Mouse (Mus musculus) intestine, embryonic 14.5 days (tissue): Measurements from ENCODE around the gene Armc10. TPM values are rescaled to one million over a fixed set of nuclear protein-coding genes. Genes with fewer than 3 reads are reported as not detected.

Experiments
- ATAC-seq: fragments of 200-750 bp; cut with Nextera tagmentation; replicated peaks from 2 replicates; pipeline ENCODE4 v1.8.0; 2017; ENCODE audit warnings: low read depth, moderate number of reproducible peaks, moderate TSS enrichment, moderate library complexity; ENCODE audit not compliant: low FRiP score, low TSS enrichment
- DNase-seq: peaks from one replicate; pipeline ENCODE4 v3.0.0-alpha.2; 2018; ENCODE audit warnings: low spot score
- H3K27ac ChIP-seq: fragments of 300-500 bp; sonication (generic); 2 replicates; pipeline ENCODE4 v1.5.1; 2014; ENCODE audit warnings: low read depth, mild to moderate bottlenecking, control low read depth
- H3K27me3 ChIP-seq: fragments of 300-500 bp; sonication (generic); replicated peaks from 2 replicates; pipeline ENCODE4 v1.6.1; 2014; ENCODE audit warnings: low read length, control low read depth; ENCODE audit not compliant: control insufficient read depth, insufficient read depth
- H3K36me3 ChIP-seq: fragments of 300-500 bp; sonication (generic); 2 replicates; pipeline ENCODE4 v1.6.1; 2014; ENCODE audit warnings: low read length, control low read depth; ENCODE audit not compliant: control insufficient read depth, insufficient read depth
- H3K4me1 ChIP-seq: fragments of 300-500 bp; sonication (generic); replicated peaks from 2 replicates; pipeline ENCODE4 v1.6.1; 2014; ENCODE audit warnings: low read length, control low read depth, mixed read lengths; ENCODE audit not compliant: control insufficient read depth, insufficient read depth
- H3K4me2 ChIP-seq: fragments of 300-500 bp; sonication (generic); 2 replicates; pipeline ENCODE4 v1.6.1; 2014; ENCODE audit warnings: low read length
- H3K4me3 ChIP-seq: fragments of 300-500 bp; sonication (generic); 2 replicates; pipeline ENCODE4 v1.5.1; 2014; ENCODE audit warnings: low read depth, low read length, control low read depth, mixed read lengths
- H3K9ac ChIP-seq: fragments of 300-500 bp; sonication (generic); 2 replicates; pipeline ENCODE4 v1.6.1; 2014; ENCODE audit warnings: mild to moderate bottlenecking, low read length
- H3K9me3 ChIP-seq: fragments of 300-500 bp; sonication (generic); 2 replicates; pipeline ENCODE4 v1.6.1; 2016; ENCODE audit warnings: low read length, control low read depth; ENCODE audit not compliant: control insufficient read depth
- WGBS: fragments of 180-500 bp; shearing (Covaris S2); extraction: QIAGEN DNeasy Blood & Tissue Kit; methylation state at CpG from one replicate; pipeline ENCODE4 v1.1.7; 2014; 5-methylcytosine and 5-hydroxymethylcytosine counted together
- polyA plus RNA-seq: library from polyadenylated mRNA; unstranded; fragments of >200 nt; fragmentation: Nextera tagmentation; extraction: Ambion mirVana; gene quantifications from 2 replicates; pipeline ENCODE4 v1.2.1, GENCODE M21; 2014

Gene Armc10
- polyA plus RNA-seq, 1 experiment from 2014 or later = 52.3 TPM

GRCm38 (mm10) chr5:21625916-21626315 lies 19.7 kb upstream of the Armc10 start:
- Histone ChIP-seq H3K4me1 (no peaks in the 10 kb centered on the region), H3K9ac (no peak overlapping the region), H3K9me3 (no peaks in the 10 kb centered on the region), H3K27ac (no peak overlapping the region), H3K4me2 (no peak overlapping the region), H3K4me3 (no peak overlapping the region), H3K27me3 (no peaks in the 10 kb centered on the region), H3K36me3 (no peaks in the 10 kb centered on the region)
- no peak for DNase-seq
- no peak for ATAC-seq

- no peaks in the 10 kb centered on the region for H3K4me1 ChIP-seq
- no peak overlapping the region for H3K27ac ChIP-seq
- 0% methylated on average over 1 of the region's 1 CpGs for WGBS
- no peak overlapping the region for H3K9ac ChIP-seq
- no peaks in the 10 kb centered on the region for H3K36me3 ChIP-seq
- no peaks in the 10 kb centered on the region for H3K9me3 ChIP-seq
- H3K27me3 ChIP-seq = no peaks in the 10 kb centered on the region
- ATAC-seq (no peak), DNase-seq (peak; percentile 79)
- no peak overlapping the region for H3K4me2 ChIP-seq
- no peak overlapping the region for H3K4me3 ChIP-seq
These were observed 4.7 kb upstream of the Armc10 start for GRCm38 (mm10) chr5:21640961-21641360.

GRCm38 (mm10) chr5:21643606-21644005 lies 2.0 kb upstream of the Armc10 start:
- Histone ChIP-seq H3K4me2 (no peak overlapping the region), H3K9me3 (no peaks in the 10 kb centered on the region), H3K27ac (no peak overlapping the region), H3K36me3 (peaks cover 6% of the 10 kb centered on the region), H3K4me3 (no peak overlapping the region), H3K4me1 (peaks cover 6% of the 10 kb centered on the region; the same call in 1 of the 2 replicates), H3K9ac (no peak overlapping the region), H3K27me3 (no peaks in the 10 kb centered on the region)
- ATAC-seq = no peak
- DNase-seq = no peak
- 24% methylated on average over 1 of the region's 1 CpGs for WGBS

- DNase-seq (no peak), ATAC-seq (peak; percentile 3; the same call in 1 of the 2 replicates)
- H3K27me3 ChIP-seq = no peaks in the 10 kb centered on the region
- H3K4me3 ChIP-seq = peak overlapping the region; percentile 74
- peaks cover 6% of the 10 kb centered on the region; the same call in 1 of the 2 replicates for H3K4me1 ChIP-seq
- peak overlapping the region; percentile 42 for H3K4me2 ChIP-seq
- no peak overlapping the region for H3K27ac ChIP-seq
- H3K36me3 ChIP-seq = peaks cover 20% of the 10 kb centered on the region
- no peak overlapping the region for H3K9ac ChIP-seq
- WGBS = 15% methylated on average over 14 of the region's 14 CpGs
- H3K9me3 ChIP-seq = no peaks in the 10 kb centered on the region
These were observed 648 bp upstream of the Armc10 start for GRCm38 (mm10) chr5:21644891-21645438.

GRCm38 (mm10) chr5:21646133-21646491 lies 499 bp downstream of the Armc10 start:
- DNase-seq (no peak), ATAC-seq (peak; percentile 29; the same call in 1 of the 2 replicates)
- Histone ChIP-seq H3K27me3 (no peaks in the 10 kb centered on the region), H3K4me2 (peak overlapping the region; percentile 75), H3K36me3 (peaks cover 31% of the 10 kb centered on the region), H3K4me1 (peaks cover 6% of the 10 kb centered on the region; the same call in 1 of the 2 replicates), H3K9me3 (no peaks in the 10 kb centered on the region), H3K4me3 (peak overlapping the region; percentile 74), H3K9ac (peak overlapping the region; percentile 54), H3K27ac (peak overlapping the region; percentile 82)
- WGBS = under 1% methylated on average over 25 of the region's 25 CpGs

GRCm38 (mm10) chr5:21650736-21651135 lies 5.1 kb downstream of the Armc10 start:
- H3K4me3 ChIP-seq = no peak overlapping the region
- peaks cover 63% of the 10 kb centered on the region for H3K36me3 ChIP-seq
- WGBS = 80% methylated on average over 2 of the region's 2 CpGs
- no peaks in the 10 kb centered on the region for H3K27me3 ChIP-seq
- H3K9me3 ChIP-seq = no peaks in the 10 kb centered on the region
- peaks cover 6% of the 10 kb centered on the region; the same call in 1 of the 2 replicates for H3K4me1 ChIP-seq
- no peak overlapping the region for H3K4me2 ChIP-seq
- no peak overlapping the region for H3K27ac ChIP-seq
- H3K9ac ChIP-seq = no peak overlapping the region
- ATAC-seq = no peak
- no peak for DNase-seq

GRCm38 (mm10) chr5:21651885-21652612 lies 6.4 kb downstream of the Armc10 start:
- Histone ChIP-seq H3K4me2 (no peak overlapping the region), H3K27me3 (no peaks in the 10 kb centered on the region), H3K27ac (no peak overlapping the region), H3K36me3 (peaks cover 68% of the 10 kb centered on the region), H3K4me1 (no peaks in the 10 kb centered on the region), H3K9ac (no peak overlapping the region), H3K9me3 (no peaks in the 10 kb centered on the region), H3K4me3 (no peak overlapping the region)
- no peak for ATAC-seq
- 78% methylated on average over 7 of the region's 7 CpGs for WGBS
- no peak for DNase-seq

- ATAC-seq = no peak
- H3K9me3 ChIP-seq = no peaks in the 10 kb centered on the region
- no peak overlapping the region for H3K9ac ChIP-seq
- H3K4me1 ChIP-seq = peaks cover 10% of the 10 kb centered on the region
- H3K27ac ChIP-seq = no peak overlapping the region
- no peaks in the 10 kb centered on the region for H3K27me3 ChIP-seq
- H3K4me3 ChIP-seq = no peak overlapping the region
- H3K4me2 ChIP-seq = no peak overlapping the region
- peaks cover 52% of the 10 kb centered on the region for H3K36me3 ChIP-seq
- no peak for DNase-seq
- WGBS = 83% methylated on average over 9 of the region's 9 CpGs
These were observed 11.3 kb downstream of the Armc10 start for GRCm38 (mm10) chr5:21656912-21657311.

- H3K27me3 ChIP-seq = no peaks in the 10 kb centered on the region
- H3K4me2 ChIP-seq = no peak overlapping the region
- 87% methylated on average over 6 of the region's 6 CpGs for WGBS
- no peak overlapping the region for H3K9ac ChIP-seq
- H3K27ac ChIP-seq = no peak overlapping the region
- DNase-seq (no peak), ATAC-seq (no peak)
- H3K4me3 ChIP-seq = no peak overlapping the region
- H3K9me3 ChIP-seq = no peaks in the 10 kb centered on the region
- H3K4me1 ChIP-seq = peaks cover 10% of the 10 kb centered on the region
- H3K36me3 ChIP-seq = peaks cover 48% of the 10 kb centered on the region
These were observed 12.4 kb downstream of the Armc10 start for GRCm38 (mm10) chr5:21658038-21658437.
